Mouse (Mus musculus): ENCODE results near the gene Cdh23.

DNA sequence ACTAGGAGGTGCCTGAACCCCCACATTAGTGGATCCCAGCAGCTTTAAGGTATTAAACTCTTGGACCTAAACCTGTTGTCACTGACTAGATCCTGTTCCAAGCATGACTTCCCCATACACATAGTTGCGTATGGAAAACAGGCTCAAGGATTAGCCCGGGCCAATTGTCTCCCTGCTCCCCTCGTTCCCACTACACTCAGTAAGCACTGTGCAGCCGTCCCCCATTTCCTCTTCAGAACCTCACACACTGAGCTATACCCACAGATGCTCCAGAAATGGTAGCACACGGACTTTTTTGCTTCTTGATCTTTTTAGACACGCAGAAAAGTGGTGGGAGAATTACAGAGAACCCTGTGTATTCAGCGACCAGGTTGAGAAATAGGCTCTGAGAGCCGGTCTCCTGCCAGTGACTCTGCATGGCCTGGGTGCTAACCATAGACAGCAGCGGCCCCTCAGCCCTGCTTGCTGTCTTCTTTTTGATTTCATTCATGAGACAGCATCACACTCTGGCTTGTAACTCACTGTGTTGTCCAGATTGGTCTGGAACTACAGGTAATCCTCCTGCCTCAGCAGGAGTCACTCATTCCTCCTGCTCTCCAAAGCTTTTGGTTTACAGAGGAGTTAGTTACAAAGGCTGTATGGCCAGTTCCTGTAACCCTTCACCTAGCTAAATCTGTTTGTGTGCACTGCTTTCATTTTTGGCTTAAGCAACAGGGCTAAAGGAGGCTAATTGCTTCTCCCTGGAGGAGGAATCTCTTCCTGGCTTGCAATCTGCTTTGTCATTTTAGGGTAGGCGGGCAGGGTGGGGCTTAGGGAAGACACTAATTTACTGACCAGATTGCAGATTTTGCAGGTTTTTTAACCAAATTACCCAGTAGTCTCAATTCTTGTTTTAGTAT lies 413.9 kb downstream of the Cdh23 start:
- TF ChIP-seq CTCF (IDR thresholded peaks at IDR 0.05): no peak
- no peak for TF ChIP-seq POLR2A (IDR thresholded peaks at IDR 0.05; ENCODE audit: insufficient read depth, low read depth, low read length)
- TF ChIP-seq EP300 (IDR thresholded peaks at IDR 0.05; ENCODE audit: insufficient read depth, low read depth, low read length): 0 out of 2 replicates have a peak, but pooled peaks have one; percentile 8

Data from heart, adult 2 months (tissue).